Mouse (Mus musculus) liver, adult 2 months (tissue): Measurements from ENCODE around the gene Ssh2. TPM values are rescaled to one million over a fixed set of nuclear protein-coding genes. Genes with fewer than 3 reads are reported as not detected.

Experiments used
- DNase-seq: peaks from one replicate; pipeline ENCODE4 v3.0.0-alpha.2; 2011; ENCODE audit warnings: low read depth, low spot score; ENCODE audit errors: extremely low read depth
- H3K27ac ChIP-seq: fragments of 200-500 bp; replicated peaks from 2 replicates; pipeline ENCODE4 v1.5.1; 2012; ENCODE audit warnings: low read depth, mild to moderate bottlenecking, control low read depth, inconsistent platforms, low read length; ENCODE audit not compliant: insufficient read depth
- H3K27me3 ChIP-seq: fragments of 200-500 bp; 2 replicates; pipeline ENCODE4 v1.6.1; 2012; ENCODE audit warnings: mild to moderate bottlenecking, moderate library complexity, low read length, inconsistent platforms; ENCODE audit not compliant: control insufficient read depth, insufficient read depth
- H3K36me3 ChIP-seq: fragments of 200-500 bp; 2 replicates; pipeline ENCODE4 v1.6.1; 2012; ENCODE audit warnings: low read length, inconsistent platforms; ENCODE audit not compliant: control insufficient read depth, insufficient read depth
- H3K4me1 ChIP-seq: fragments of 200-500 bp; 2 replicates; pipeline ENCODE4 v1.6.1; 2011; ENCODE audit warnings: low read length; ENCODE audit not compliant: control insufficient read depth, insufficient read depth
- H3K4me3 ChIP-seq: fragments of 200-500 bp; 2 replicates; pipeline ENCODE4 v1.5.1; 2011; ENCODE audit warnings: low read depth, mild to moderate bottlenecking, control low read depth, low read length, moderate library complexity; ENCODE audit not compliant: insufficient read depth
- H3K79me2 ChIP-seq: fragments of 200-500 bp; 2 replicates; pipeline ENCODE4 v1.6.1; 2012; ENCODE audit warnings: inconsistent platforms, mild to moderate bottlenecking, low read length, moderate library complexity; ENCODE audit not compliant: control insufficient read depth, insufficient read depth
- H3K9ac ChIP-seq: fragments of 200-500 bp; 2 replicates; pipeline ENCODE4 v1.6.1; 2012; ENCODE audit warnings: low read depth, mild to moderate bottlenecking, control low read depth, inconsistent platforms, low read length
- CTCF ChIP-seq: fragments of 200-500 bp; IDR thresholded peaks from 2 replicates; pipeline ENCODE4 v1.5.1; 2011; ENCODE audit warnings: low read depth, low read length, control low read depth
- POLR2A ChIP-seq: fragments of 200-500 bp; IDR thresholded peaks from 2 replicates; pipeline ENCODE4 v1.6.1; 2011; ENCODE audit warnings: low read length, control low read depth; ENCODE audit not compliant: insufficient read depth; ENCODE audit errors: extremely low read depth
- WGBS: fragments of 180-500 bp; shearing (Covaris S2); methylation state at CpG from one replicate; pipeline ENCODE4 v1.1.7; 2018; 5-methylcytosine and 5-hydroxymethylcytosine counted together
- polyA plus RNA-seq: library from polyadenylated mRNA; depleted of rRNA; stranded (reverse); fragments of >200 nt; gene quantifications from 2 replicates; pipeline ENCODE4 v1.2.3, GENCODE M21; 2012
- total RNA-seq: library from RNA; depleted of rRNA; stranded (reverse); fragments of >200 nt; gene quantifications from 2 replicates; pipeline ENCODE4 v1.2.3, GENCODE M21; 2014

The Ssh2 gene
- total and polyA plus RNA-seq, 2 experiments: 3.7 to 20.1 TPM

DNA sequence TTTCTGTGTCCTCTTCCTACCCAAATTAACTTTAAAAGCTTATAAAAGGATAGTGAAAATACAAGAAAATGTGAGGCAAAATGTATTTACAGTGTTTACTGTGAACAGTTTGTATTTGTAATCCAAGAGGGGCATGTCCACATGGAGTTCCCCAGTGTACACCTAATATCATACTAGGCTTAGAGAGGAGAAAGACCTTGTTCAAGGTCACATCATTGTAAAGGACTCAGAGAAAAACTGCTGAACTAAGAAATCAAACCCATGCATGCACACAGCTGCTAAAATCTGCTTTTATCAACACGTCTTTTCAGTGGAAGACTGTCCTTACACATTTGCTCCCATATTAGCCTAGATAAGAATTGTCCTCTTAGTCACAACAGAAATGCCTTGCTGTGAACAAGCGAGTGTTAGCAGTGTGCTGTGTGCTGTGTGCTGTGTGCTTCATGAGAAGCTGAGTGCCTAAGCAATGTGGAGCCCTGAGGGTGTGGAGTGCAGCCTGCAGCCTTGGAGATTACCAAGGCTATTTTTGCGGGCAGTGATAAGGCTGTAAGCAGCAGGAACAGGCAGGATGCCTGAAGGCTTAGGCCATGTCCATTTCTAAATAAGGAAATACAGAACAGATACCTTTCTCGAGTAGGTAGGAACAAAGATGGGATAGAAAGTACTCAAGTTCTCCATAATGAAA, 207.2 kb downstream of the Ssh2 start:
- H3K4me1 ChIP-seq: peaks cover 1% of the 10 kb centered on the region; the same call in 1 of the 2 replicates
- 76% methylated on average over 4 of the region's 4 CpGs for WGBS
- H3K79me2 ChIP-seq: no peaks in the 10 kb centered on the region; the same call in 1 of the 2 replicates
- peaks cover 42% of the 10 kb centered on the region for H3K36me3 ChIP-seq
- H3K9ac ChIP-seq: no peak overlapping the region
- H3K27me3 ChIP-seq: no peaks in the 10 kb centered on the region
- no peak overlapping the region for H3K4me3 ChIP-seq
- TF ChIP-seq POLR2A: no peak
- TF ChIP-seq CTCF: no peak
- H3K27ac ChIP-seq: no peak overlapping the region
- no peak for DNase-seq

DNA sequence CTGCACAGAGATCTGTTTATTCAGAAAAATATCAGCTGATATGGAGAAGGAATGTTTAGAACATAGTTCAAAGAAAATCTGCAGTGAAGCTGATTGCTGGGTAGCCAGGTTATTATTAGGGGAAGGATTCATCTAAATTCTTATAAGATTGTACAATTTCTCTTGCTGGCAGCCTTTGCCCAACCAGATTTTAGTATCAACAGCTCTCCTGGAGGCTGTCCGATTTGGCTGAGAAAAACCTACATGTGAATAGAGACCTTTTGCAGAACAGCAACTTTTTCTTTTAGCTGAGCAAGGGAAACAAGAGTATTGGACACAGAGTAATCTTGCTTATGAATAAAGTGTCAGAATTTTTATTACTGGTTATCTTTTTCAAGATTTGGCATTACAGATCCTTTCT, 212.4 kb downstream of the Ssh2 start:
- H3K4me1 ChIP-seq: no peaks in the 10 kb centered on the region
- H3K9ac ChIP-seq: no peak overlapping the region
- no peak for DNase-seq
- H3K27ac ChIP-seq: no peak overlapping the region
- TF ChIP-seq POLR2A (no peak), CTCF (no peak)
- peaks cover 43% of the 10 kb centered on the region for H3K36me3 ChIP-seq
- no peaks in the 10 kb centered on the region; the same call in 1 of the 2 replicates for H3K79me2 ChIP-seq
- no peaks in the 10 kb centered on the region for H3K27me3 ChIP-seq
- H3K4me3 ChIP-seq: no peak overlapping the region
- 72% methylated on average over 1 of the region's 1 CpGs for WGBS

DNA sequence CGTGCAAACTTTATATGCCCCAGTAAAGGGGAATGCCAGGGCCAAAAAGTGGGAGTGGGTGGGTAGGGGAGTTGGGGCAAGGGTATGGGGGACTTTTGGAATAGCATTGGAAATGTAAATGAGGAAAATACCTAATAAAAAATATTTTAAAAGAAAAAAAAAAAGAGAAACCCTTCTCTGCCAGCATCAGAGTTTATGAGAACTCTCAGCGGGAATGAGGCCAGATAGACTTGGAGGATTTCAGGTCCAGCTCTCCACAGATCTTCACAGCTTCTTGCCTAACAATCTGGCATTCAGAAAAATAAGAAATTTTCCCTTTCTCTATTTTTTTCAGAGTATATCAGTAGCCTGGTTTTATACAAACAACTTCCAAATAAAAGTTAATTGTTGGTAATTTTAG, 220.9 kb downstream of the Ssh2 start:
- no peaks in the 10 kb centered on the region for H3K79me2 ChIP-seq
- WGBS: 85% methylated on average over 2 of the region's 2 CpGs
- TF ChIP-seq CTCF: no peak
- TF ChIP-seq POLR2A: no peak
- no peak overlapping the region for H3K9ac ChIP-seq
- H3K36me3 ChIP-seq: peaks cover 37% of the 10 kb centered on the region
- no peak overlapping the region for H3K27ac ChIP-seq
- DNase-seq: no peak
- H3K27me3 ChIP-seq: no peaks in the 10 kb centered on the region
- H3K4me1 ChIP-seq: 0 out of 2 replicates have a peak, but pooled peaks cover 4% of the 10 kb centered on the region
- no peak overlapping the region for H3K4me3 ChIP-seq

DNA sequence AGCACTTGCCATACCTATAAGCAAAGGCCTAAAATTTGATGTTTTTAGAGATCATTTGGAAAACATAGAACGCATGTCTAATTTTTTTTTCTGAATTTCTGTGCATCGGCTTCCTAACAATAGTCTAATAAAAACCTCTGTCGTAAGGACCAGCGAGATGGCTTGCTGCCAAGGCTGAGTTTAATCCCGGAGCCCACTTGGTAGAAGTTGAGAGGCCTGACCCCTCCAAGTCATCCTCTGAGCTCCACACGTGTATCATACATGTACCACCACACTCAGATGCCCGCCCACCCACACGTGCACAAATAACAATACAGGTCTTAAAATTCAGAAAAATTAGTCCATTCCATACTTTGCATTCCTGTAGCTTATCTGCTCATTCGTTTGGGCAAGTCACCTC, 224.0 kb downstream of the Ssh2 start:
- Histone ChIP-seq H3K9ac (no peak overlapping the region), H3K79me2 (no peaks in the 10 kb centered on the region), H3K27ac (no peak overlapping the region), H3K36me3 (peaks cover 41% of the 10 kb centered on the region), H3K27me3 (no peaks in the 10 kb centered on the region), H3K4me1 (peaks cover 24% of the 10 kb centered on the region), H3K4me3 (no peak overlapping the region)
- WGBS: 84% methylated on average over 9 of the region's 9 CpGs
- no peak for DNase-seq
- TF ChIP-seq POLR2A (no peak), CTCF (no peak)

DNA sequence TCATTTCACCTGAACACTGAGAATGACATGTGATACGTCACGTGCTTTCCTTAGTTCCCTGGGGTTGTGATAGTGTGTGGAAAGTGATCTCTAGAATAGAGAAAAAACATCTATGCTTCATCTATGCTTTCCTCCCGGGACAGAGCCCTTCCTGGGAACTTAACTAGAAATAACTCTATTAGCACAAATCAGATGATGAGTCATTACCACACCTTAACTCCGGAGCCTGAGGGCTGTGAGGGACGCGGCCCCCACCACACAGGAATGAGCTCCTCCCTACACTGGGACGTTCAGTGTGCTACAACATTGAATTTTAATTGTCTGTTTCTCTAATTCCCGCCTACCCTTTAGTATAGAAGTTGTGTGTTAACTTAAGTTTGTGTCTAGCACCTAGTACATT, 224.9 kb downstream of the Ssh2 start:
- no peak for DNase-seq
- Histone ChIP-seq H3K4me3 (no peak overlapping the region), H3K9ac (no peak overlapping the region), H3K4me1 (peaks cover 26% of the 10 kb centered on the region), H3K27me3 (no peaks in the 10 kb centered on the region), H3K27ac (no peak overlapping the region), H3K36me3 (peaks cover 41% of the 10 kb centered on the region), H3K79me2 (no peaks in the 10 kb centered on the region)
- TF ChIP-seq CTCF: no peak
- no peak for TF ChIP-seq POLR2A
- WGBS: 80% methylated on average over 8 of the region's 8 CpGs
